Mouse (Mus musculus) lung, adult 2 months (tissue): ENCODE data around the gene Smad1.

Source experiments
- CTCF ChIP-seq: fragments of 200-500 bp; IDR thresholded peaks from 2 replicates; pipeline ENCODE4 v1.5.1; 2011; ENCODE audit warnings: mild to moderate bottlenecking, low read length, control low read depth; ENCODE audit not compliant: insufficient read depth
- POLR2A ChIP-seq: fragments of 200-500 bp; IDR thresholded peaks from 2 replicates; pipeline ENCODE4 v1.6.1; 2011; ENCODE audit warnings: low read depth, mild to moderate bottlenecking, control low read depth, low read length, borderline replicate concordance; ENCODE audit errors: extremely low read depth

- TF ChIP-seq CTCF (no peak), POLR2A (no peak)
Measured at GRCm38 (mm10) chr8:79392649-79393048, 6.7 kb downstream of the Smad1 start.
